Mouse (Mus musculus): Measurements from ENCODE around the gene Bdnf. TPM values are rescaled to one million over a fixed set of nuclear protein-coding genes. Genes with fewer than 3 reads are reported as not detected.

Gene Bdnf
- total and polyA plus RNA-seq, 2 experiments from 2014 or later: 7.8 to 10.7 TPM

- no peaks in the 10 kb centered on the region for H3K27me3 ChIP-seq (ENCODE audit: insufficient read depth, low read length)
- H3K27ac ChIP-seq (ENCODE audit: low read depth, low read length): no peak overlapping the region
- TF ChIP-seq CTCF (IDR thresholded peaks at IDR 0.05): no peak
- no peak overlapping the region for H3K4me2 ChIP-seq (ENCODE audit: low read depth, low read length, poor library complexity, severe bottlenecking)
- 9% methylated on average over 4 of the region's 4 CpGs for WGBS
- no peak overlapping the region for H3K9ac ChIP-seq (replicated peaks; ENCODE audit: low read length, poor library complexity, severe bottlenecking)
- H3K4me3 ChIP-seq (ENCODE audit: low read depth, low read length): no peak overlapping the region
- H3K36me3 ChIP-seq (ENCODE audit: insufficient read depth, low read length): no peaks in the 10 kb centered on the region
- DNase-seq (ENCODE audit: low spot score) (peak; percentile 19), ATAC-seq (ENCODE audit: low FRiP score) (no peak)
- H3K4me1 ChIP-seq (ENCODE audit: insufficient read depth, low read length): no peaks in the 10 kb centered on the region
- H3K9me3 ChIP-seq (ENCODE audit: low read length): no peaks in the 10 kb centered on the region
Observed at GRCm38 (mm10) chr2:109697151-109697550, 22.7 kb downstream of the Bdnf start.

DNA sequence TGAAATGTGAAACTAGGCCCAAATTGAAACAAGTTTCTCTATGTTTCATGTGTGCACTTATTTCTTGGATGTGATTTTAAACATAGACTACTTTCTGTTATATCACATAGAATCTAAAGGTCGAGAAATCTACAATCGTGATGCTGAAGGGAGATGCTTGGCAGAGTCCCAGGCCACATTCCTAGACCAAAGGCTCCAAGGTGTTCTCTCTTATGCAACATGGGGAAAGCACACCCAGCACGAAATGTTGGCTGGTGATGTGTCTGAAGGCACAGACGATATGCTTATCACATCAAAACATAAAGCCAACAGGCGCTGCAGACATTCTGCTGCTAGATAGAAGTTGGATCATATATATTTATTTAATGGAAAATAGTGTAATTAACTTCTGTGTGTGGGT lies 25.8 kb downstream of the Bdnf start:
- DNase-seq (ENCODE audit: low spot score): no peak
- no peak overlapping the region for H3K4me2 ChIP-seq (ENCODE audit: low read depth, low read length, poor library complexity, severe bottlenecking)
- no peaks in the 10 kb centered on the region for H3K4me1 ChIP-seq (ENCODE audit: insufficient read depth, low read length)
- no peaks in the 10 kb centered on the region for H3K27me3 ChIP-seq (ENCODE audit: insufficient read depth, low read length)
- TF ChIP-seq CTCF (IDR thresholded peaks at IDR 0.05): no peak
- no peaks in the 10 kb centered on the region for H3K36me3 ChIP-seq (ENCODE audit: insufficient read depth, low read length)
- ATAC-seq (ENCODE audit: low FRiP score): no peak
- H3K9ac ChIP-seq (replicated peaks; ENCODE audit: low read length, poor library complexity, severe bottlenecking): no peak overlapping the region
- 84% methylated on average over 5 of the region's 5 CpGs for WGBS
- H3K4me3 ChIP-seq (ENCODE audit: low read depth, low read length): no peak overlapping the region
- no peak overlapping the region for H3K27ac ChIP-seq (ENCODE audit: low read depth, low read length)
- H3K9me3 ChIP-seq (ENCODE audit: low read length): no peaks in the 10 kb centered on the region

- Histone ChIP-seq H3K36me3 (ENCODE audit: insufficient read depth, low read length) (no peaks in the 10 kb centered on the region), H3K9me3 (ENCODE audit: low read length) (no peaks in the 10 kb centered on the region), H3K4me2 (ENCODE audit: low read depth, low read length, poor library complexity, severe bottlenecking) (no peak overlapping the region), H3K4me1 (ENCODE audit: insufficient read depth, low read length) (no peaks in the 10 kb centered on the region), H3K27ac (ENCODE audit: low read depth, low read length) (no peak overlapping the region), H3K4me3 (ENCODE audit: low read depth, low read length) (no peak overlapping the region), H3K9ac (replicated peaks; ENCODE audit: low read length, poor library complexity, severe bottlenecking) (no peak overlapping the region), H3K27me3 (ENCODE audit: insufficient read depth, low read length) (no peaks in the 10 kb centered on the region)
- TF ChIP-seq CTCF (IDR thresholded peaks at IDR 0.05): no peak
- no peak for DNase-seq (ENCODE audit: low spot score)
- 92% methylated on average over 4 of the region's 4 CpGs for WGBS
- ATAC-seq (ENCODE audit: low FRiP score): no peak
Observed at GRCm38 (mm10) chr2:109703588-109703987, 29.1 kb downstream of the Bdnf start.

- Histone ChIP-seq H3K9ac (replicated peaks; ENCODE audit: low read length, poor library complexity, severe bottlenecking) (no peak overlapping the region), H3K27ac (ENCODE audit: low read depth, low read length) (no peak overlapping the region), H3K27me3 (ENCODE audit: insufficient read depth, low read length) (no peaks in the 10 kb centered on the region), H3K4me3 (ENCODE audit: low read depth, low read length) (no peak overlapping the region), H3K36me3 (ENCODE audit: insufficient read depth, low read length) (no peaks in the 10 kb centered on the region), H3K4me2 (ENCODE audit: low read depth, low read length, poor library complexity, severe bottlenecking) (no peak overlapping the region), H3K9me3 (ENCODE audit: low read length) (no peaks in the 10 kb centered on the region), H3K4me1 (ENCODE audit: insufficient read depth, low read length) (no peaks in the 10 kb centered on the region)
- no peak for TF ChIP-seq CTCF (IDR thresholded peaks at IDR 0.05)
- 91% methylated on average over 5 of the region's 5 CpGs for WGBS
- DNase-seq (ENCODE audit: low spot score): no peak
- no peak for ATAC-seq (ENCODE audit: low FRiP score)
Observed at GRCm38 (mm10) chr2:109704053-109704452, 29.6 kb downstream of the Bdnf start.

DNA sequence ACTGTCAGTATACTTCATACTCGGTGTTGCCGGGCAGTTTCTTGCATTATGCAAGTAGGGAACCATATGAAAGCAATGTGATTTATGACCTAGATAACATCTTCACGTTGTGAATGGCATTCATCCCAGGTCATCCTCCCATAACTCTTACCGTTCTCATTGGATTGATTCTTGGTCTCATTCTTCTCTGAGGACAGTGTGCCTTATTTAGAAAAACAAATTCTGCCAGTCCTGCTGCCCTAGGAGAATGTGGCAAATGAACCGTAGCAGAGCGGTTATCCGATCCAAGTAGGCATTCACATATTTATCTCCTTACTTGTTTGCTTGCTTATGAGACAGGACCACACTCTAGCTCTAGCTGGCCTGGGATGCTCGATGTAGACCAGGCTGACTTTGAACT lies 32.0 kb downstream of the Bdnf start:
- Histone ChIP-seq H3K27ac (ENCODE audit: low read depth, low read length) (no peak overlapping the region), H3K4me2 (ENCODE audit: low read depth, low read length, poor library complexity, severe bottlenecking) (no peak overlapping the region), H3K27me3 (ENCODE audit: insufficient read depth, low read length) (no peaks in the 10 kb centered on the region), H3K9me3 (ENCODE audit: low read length) (no peaks in the 10 kb centered on the region), H3K4me3 (ENCODE audit: low read depth, low read length) (no peak overlapping the region), H3K4me1 (ENCODE audit: insufficient read depth, low read length) (no peaks in the 10 kb centered on the region), H3K36me3 (ENCODE audit: insufficient read depth, low read length) (no peaks in the 10 kb centered on the region), H3K9ac (replicated peaks; ENCODE audit: low read length, poor library complexity, severe bottlenecking) (no peak overlapping the region)
- DNase-seq (ENCODE audit: low spot score) (no peak), ATAC-seq (ENCODE audit: low FRiP score) (no peak)
- no peak for TF ChIP-seq CTCF (IDR thresholded peaks at IDR 0.05)
- 71% methylated on average over 8 of the region's 8 CpGs for WGBS

GRCm38 (mm10) chr2:109709346-109709745 lies 34.8 kb downstream of the Bdnf start:
- Histone ChIP-seq H3K9me3 (ENCODE audit: low read length) (no peaks in the 10 kb centered on the region), H3K36me3 (ENCODE audit: insufficient read depth, low read length) (no peaks in the 10 kb centered on the region), H3K4me1 (ENCODE audit: insufficient read depth, low read length) (no peaks in the 10 kb centered on the region), H3K4me2 (ENCODE audit: low read depth, low read length, poor library complexity, severe bottlenecking) (no peak overlapping the region), H3K27ac (ENCODE audit: low read depth, low read length) (no peak overlapping the region), H3K4me3 (ENCODE audit: low read depth, low read length) (no peak overlapping the region), H3K9ac (replicated peaks; ENCODE audit: low read length, poor library complexity, severe bottlenecking) (no peak overlapping the region), H3K27me3 (ENCODE audit: insufficient read depth, low read length) (no peaks in the 10 kb centered on the region)
- TF ChIP-seq CTCF (IDR thresholded peaks at IDR 0.05): no peak
- no peak for DNase-seq (ENCODE audit: low spot score)
- ATAC-seq (ENCODE audit: low FRiP score): no peak
- 89% methylated on average over 7 of the region's 7 CpGs for WGBS

Measured in midbrain, postnatal 0 days (tissue).